Mouse (Mus musculus) mesoderm, embryonic 11.5 days (tissue): ENCODE measurements around the gene Cldn1.
A peak's percentile ranks its signal among the peaks of the same experiment; 100 is the strongest.

ENCODE experiments used
- DNase-seq: peaks from one replicate; pipeline ENCODE4 v3.0.0-alpha.2; 2012; ENCODE audit warnings: low read depth, low spot score

Gene Cldn1

DNA sequence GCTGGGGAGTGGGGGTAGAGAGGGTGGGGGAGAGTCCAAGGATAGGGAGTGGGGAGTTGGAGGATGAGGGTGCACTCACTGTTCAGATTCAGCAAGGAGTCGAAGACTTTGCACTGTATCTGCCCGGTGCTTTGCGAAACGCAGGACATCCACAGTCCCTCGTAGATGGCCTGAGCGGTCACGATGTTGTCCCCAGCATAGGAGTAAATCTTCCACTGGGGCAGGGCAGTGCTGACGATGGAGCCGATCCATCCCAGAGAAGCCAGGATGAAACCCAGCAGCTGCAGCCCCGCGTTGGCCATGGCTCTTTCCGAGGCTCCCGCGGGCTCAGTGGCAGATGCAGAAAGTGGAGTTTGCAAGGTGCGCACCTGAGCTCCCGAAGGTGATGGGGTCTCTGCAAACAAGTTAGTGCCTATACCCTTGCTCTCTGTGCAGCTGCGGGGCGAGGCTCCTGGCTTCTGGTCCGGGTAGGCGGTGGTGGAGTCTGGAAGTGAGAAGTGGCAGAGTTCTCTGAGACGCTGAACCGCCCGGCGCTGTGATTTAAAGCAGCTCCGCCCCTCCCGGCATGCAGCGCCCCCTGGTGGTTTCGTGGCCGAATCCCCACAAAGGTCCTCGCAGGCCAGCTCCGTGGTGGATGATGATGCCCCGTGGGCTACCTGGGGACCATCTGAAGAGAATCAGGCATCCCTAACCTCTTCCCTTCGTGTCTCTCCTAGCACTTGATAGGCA lies at the start of gene Cldn1:
Cldn1 (minus strand) TSS at position 517 of the 729 bp plus-strand sequence.
- peak; percentile 87 for DNase-seq

DNA sequence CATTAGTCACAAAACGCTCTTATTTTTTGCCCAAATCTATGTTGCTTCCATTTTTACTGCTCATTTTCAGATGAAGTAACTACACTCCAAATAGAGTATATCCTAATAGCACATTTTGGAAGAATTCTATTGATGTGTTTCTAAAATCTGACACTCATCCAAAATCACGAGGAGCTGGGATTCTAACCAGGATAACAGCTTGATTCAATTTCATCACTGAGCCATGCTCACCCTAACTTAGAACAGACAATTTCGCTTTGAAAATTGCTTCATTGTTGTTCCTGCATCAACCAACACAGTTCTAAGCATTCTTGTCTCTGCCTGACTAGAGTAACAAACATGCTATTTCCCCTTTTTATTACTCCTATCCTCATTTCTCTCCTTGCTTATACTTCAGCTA lies 47.0 kb upstream of the Cldn1 start:
- no peak for DNase-seq

DNA sequence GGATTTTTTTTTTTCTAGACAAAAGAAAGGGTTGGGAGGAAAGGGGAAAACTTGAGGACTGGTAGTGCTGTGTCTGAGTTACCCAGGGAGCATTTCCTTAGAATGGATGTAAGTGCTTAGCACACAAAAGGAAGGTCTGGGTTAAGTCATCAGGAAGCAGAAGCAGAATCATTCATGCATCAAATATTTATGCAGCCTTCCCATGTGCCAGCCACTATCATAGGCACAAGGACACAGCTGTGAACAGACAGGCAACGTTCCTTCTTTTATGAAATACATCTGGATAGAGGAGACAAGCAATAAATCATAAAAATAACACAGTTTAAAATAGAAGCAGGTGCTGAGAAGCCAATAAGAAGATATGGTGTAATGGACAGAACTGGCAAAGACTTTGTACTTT lies 32.4 kb upstream of the Cldn1 start:
- DNase-seq, result peak; percentile 6

DNA sequence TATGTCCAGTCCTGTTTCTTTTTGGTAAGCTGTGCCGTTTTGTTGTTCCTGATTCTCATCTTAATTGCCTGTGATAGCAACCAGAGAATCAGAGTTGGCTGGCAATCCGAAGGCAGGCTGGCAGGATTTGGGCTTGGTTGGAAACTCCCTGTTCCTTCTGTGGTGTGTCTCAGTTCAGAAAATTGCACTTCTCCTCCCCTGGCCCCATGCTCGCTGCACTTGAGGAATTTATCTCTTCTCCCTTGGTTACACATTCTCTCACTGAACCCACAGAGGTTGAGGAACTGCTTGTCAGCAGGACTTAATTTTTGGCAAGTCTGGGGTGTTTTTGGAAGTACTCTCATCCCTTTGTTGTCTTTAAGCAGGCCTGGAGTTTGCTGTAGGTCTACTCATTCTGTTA lies 29.3 kb upstream of the Cldn1 start:
- no peak for DNase-seq

DNA sequence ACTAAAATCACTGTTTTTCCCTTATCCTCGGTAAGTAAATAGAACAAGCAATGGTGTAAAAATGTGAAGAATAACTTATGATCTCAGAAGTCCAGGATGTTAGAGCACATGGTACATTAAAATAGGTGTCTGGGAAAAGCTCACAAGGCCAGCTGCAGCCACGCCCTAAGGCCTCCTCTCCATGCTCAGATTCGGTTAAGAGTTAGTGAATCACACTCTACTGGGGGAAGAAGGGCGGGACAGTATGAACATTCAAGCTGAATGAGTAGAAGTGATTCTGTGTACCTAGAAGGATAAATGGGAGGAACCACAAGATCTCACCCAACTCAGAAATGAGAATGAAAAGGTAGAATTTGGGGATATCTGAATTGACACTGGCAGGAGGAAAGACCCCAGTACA lies 28.9 kb upstream of the Cldn1 start:
- no peak for DNase-seq

DNA sequence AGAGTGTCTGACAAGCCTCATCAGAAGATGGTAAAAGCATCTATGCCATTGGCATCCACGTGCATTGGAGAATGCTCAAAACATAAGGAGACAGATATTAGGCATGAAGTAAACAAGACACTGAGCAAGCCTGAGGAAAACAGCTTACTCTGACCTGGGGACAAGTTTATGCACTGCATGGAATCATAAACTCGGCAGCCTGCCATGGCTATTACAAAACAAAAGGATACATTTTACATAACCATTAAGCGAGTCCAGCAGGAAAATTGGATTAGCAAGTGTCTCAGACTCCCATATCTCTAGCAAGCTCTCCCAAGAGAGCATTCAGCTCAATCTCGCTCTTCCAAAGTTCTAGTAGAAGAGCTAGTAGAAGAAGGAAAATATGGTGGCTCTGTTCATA lies 19.3 kb upstream of the Cldn1 start:
- DNase-seq, result no peak

DNA sequence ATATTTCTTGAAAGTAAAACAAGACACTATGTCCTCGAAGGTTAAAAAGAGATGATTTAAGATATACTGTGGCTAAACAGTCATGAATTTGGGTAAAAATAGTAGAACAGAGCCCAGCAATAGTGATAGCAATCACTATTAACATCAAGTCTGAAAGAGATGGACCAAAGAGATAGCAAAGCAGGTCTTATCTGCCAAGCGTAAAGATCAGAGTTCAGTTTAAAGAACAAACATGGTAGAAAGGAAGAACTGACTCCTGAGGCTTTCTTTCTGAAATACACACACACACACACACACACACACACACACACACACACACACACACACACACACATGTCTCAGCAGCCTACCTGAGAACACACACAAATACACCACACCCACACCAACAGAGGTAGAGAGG lies 14.5 kb upstream of the Cldn1 start:
- no peak for DNase-seq

DNA sequence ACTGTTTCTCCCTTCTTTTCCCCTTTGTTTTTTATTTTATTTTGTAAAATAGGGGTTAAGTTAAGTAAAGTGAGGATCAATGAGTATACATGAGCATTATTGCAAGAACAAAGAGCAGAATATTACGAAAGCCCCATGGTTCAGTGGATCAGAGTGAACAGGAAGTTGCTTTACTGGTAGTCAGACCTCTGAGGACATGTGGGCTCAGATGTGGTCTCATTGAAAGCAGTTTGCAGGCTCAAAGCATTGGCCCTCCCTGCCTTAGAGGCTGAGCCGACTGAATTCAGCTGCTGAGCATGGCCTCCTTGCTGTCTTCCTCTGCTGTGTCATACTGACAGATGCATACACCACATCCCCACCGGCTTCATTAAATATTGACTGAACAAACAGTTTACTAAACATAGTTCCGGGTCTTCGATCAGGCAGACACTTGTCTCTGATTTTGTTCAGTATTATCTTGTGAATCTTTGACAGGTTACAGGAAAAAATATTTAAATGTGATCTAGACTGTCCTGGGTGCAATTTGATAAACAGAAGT lies 12.5 kb upstream of the Cldn1 start:
- no peak for DNase-seq

DNA sequence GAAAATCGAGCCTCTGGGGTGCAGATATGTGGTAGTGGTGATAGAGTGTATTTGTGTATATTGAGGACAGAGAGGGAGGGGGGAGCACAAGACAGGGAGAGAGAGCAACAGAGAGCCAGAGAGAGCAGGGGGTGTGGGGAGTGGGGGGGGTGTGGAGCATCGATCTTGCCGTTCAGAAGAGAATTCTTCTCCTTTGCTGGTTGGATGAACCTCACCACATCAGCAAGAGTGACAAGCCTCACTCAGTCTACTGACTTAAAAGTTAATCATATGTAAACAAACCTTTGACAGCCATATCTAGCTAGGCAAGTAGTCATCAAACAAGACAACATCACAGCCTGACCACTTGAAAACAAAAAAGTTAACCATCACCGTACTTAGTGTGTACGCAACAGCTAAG lies 5.5 kb upstream of the Cldn1 start:
- DNase-seq, result no peak

DNA sequence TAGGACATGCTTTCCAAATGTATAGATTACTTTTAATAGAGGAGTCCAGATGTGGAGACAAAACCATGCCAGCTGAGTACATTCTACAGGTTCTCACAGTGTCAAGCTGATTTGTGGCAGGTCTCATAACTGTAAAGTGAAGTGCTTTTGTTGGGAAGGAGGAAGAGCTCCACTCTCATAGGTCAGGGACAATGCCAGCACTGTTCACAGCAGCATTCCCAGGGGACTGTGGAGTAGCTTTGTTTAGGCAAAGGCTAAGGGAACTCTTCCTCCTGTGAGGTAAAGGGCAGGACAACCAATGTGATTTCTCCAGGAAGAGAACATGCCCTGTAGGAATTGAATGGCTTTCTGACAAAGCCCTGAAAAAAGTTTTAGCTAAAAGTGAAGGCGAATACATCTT lies 1.5 kb downstream of the Cldn1 start:
- DNase-seq, result peak; percentile 48

DNA sequence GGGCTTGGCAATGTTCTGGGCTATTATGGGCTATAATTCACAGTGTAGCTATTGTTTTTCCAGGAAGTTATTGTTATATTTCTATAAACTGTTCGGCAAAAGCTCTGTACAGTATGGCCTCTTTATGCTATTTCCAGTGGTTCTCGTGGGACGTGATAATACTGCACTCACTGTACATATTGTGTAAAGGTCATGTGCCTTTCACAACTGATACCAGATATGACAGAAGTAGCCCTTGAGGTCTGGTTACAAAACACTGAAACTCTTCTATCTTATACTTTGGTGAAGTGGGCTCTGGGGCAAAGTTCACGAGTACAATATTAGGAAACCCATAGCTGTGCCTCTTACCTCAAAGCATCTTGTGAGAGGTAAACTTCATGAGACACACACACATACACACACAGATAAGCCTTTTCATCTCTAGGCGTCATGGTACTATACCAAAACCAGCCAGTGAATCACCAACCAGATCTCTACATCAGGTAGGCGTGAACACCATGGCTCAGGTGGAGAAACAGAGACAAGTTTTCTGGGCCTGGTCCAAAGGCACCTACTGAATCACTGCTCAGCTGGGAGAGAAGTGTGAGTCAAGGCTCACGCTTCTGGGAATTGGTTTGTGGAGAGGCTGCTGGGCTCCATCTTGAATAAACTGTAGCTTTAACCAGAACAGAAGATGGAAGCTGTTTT lies 2.5 kb downstream of the Cldn1 start:
- DNase-seq, result no peak

DNA sequence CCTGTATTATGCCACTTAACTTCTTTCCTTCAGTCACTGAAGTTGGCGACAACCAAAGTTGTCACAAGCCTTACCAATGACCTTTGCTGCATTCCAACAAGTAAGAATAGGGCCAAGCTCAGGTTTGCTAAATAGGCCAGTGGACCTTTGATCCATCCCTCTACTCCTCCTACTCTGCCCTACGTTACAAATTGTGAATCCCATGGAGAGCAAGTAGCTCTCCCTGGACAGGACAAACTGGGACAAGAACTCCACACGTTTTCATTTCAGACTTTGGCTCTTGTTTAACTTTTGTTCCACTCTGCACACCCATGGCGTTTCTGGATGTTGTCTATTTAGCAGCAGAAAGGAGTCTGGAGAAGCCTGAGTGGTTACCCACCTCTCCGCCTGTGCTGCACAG lies 3.5 kb downstream of the Cldn1 start:
- DNase-seq, result no peak

DNA sequence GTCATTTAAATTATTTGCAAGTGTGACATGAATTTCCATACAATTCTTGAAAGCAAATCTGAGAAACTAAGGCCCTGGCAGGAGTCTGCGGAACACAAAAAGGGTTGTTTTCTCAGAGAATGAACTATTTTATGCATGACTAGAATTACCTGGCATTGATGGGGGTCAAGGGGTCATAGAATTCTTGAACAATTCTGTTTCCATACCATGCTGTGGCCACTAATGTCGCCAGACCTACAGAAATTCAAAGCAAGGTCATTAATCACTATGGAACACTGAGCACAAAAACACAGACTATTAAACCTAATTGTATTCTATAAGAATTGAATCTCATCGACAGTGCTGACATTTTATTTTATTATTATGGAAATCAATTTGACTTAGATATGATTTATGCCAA lies 10.9 kb downstream of the Cldn1 start:
- DNase-seq, result peak; percentile 67

DNA sequence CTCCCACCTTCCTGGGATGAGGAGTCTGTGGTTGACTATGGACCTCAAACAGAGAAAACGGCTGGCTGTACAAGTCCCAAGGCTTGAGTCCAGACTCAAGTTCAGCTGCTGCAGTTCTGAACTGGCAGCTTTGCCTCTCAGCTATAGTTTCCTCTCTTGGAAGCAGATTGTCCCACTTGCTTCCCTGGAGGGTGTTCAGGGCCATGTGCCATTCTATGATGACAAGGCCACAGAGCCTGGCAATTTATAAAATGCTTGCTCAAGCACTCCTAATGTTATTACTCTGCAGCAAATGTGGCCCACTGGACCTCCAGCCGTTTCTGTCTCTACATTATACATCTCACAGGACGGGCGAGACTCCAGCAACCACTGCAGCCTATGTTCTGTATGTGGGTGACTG lies 12.0 kb downstream of the Cldn1 start:
- DNase-seq, result peak; percentile 16

DNA sequence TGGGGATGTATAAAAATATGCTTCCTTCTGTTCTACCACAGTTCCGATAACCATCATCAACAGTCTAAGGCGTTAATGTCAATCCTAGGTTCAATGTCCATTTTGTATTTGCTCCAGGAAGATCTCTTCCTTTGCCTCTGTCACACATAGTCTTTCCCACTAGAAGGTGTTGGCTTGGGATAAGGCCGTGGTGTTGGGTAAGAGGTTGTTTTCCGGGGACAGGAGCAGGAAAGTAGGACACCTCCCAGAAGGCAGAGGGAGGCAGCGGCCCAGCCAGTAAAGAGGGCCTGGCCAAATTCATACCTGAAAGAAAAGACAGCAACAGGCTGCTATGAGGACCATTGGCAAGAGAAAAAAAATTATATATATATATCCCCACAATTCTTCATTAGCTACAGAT lies 12.7 kb downstream of the Cldn1 start:
- DNase-seq, result no peak

DNA sequence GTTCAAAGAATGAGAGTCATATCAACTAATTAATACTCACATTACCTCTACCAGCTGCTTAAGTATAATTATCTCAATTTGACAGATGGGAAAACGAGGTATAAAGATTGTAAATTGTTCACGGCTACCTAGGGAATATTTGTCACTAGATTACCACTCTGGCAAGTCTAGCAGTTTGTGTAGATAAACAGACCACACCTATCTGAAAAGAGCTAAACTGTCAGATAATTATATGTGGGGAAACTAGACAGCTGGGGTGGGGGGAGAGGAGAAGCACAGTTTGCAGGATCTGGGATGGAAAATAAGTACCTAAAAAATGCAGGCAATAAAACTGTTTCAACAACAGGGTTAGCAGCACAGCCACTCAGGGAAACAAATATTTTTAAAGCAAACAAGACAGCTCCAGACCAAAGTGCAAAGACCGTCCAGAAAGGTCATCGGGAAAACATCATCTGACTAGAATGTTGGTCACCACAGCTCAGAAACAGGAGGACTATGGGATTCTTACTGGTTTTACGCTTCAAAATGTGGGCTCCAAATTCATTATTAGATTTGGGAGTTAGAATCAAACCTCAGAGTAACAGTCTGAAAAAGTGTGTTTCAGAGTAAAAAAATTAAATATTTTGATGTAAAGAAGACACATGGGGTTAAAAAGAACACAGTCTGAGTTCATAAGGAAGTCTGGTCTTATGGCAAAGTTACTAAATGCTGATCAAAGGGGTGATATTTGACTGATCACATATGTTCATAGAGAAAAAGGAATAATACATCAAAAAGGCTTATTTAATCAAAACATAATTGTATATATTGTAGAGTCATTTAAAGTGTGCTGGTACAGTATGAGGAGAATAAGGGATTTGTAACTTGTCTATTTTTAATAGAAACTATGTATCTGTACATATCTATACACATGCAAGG lies 13.5 kb downstream of the Cldn1 start:
- DNase-seq, result no peak

DNA sequence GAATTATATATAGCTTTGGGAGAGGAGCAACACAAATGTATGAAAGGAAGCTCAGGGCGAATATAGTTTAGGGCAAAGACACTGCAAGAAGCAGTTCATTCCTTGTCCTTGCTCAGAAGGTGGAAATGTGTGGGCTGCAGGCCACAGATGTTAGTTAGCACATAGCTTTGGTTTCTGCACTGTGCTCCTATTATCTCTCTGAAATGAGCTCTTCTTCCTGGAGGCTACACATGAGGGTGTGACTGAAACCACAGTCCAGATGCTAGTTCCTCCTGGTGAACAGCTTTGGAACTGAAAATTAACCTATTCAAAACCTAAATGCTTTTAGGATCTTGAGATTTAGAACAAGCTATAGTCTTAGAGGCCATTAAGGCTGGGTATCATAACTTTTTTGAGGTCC lies 16.1 kb downstream of the Cldn1 start:
- no peak for DNase-seq

DNA sequence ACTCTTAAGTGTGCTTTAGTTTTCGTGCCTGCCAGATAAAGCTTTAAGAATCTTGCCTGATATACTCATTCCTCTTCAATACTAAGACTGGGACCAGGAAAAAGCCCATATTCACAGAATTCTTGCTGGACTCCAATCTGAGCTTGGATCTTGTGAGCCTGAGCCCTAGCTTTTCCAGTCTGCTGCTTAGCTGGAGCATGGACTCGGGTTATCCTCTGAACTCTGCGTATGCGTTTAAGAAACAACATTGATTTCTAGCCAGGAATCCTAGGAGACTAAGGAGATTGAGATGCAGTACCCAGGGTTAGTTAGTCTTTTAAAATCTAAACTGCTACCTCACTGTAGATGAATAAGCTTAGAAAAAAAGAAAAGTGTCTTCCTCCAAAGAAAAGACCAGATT lies 20.9 kb downstream of the Cldn1 start:
- DNase-seq, result no peak

DNA sequence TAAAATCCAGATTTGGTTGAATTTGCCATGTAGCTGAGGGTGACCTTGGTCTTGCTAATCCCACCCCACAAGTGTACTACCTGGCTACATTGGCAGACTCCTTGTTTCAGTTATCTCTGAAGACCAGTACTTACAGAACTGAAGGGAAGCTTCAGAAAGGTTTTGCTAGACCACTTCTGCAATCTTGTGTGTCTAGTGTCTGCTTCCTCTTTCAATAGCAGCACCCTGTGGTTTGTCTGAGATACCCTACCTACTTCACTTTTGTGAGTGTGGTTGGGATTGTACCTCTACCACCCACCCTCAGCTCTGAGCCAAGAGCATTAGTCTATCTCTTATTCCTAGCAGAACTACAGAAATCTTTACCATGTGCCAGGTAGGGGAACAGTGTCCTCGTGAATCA lies 22.8 kb downstream of the Cldn1 start:
- no peak for DNase-seq

DNA sequence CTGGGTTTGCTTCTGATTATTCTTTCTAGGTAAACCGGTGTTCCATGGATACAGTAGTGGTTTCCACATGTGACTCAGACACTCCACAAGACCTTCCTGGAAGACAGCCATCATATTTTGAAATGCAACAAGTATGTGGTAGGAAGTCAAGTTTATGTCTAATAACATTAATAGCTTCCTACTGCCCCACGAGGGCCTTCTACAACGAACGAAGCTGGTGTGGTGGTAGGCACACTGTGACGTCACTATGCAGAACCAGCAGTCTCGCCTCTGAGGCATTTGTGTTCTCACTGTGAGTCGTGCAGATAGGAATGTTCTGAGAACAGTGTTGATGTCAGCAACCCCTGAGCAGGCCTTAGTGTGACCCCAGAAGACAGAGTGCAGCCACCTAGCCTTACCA lies 55.4 kb downstream of the Cldn1 start:
- DNase-seq, result no peak

DNA sequence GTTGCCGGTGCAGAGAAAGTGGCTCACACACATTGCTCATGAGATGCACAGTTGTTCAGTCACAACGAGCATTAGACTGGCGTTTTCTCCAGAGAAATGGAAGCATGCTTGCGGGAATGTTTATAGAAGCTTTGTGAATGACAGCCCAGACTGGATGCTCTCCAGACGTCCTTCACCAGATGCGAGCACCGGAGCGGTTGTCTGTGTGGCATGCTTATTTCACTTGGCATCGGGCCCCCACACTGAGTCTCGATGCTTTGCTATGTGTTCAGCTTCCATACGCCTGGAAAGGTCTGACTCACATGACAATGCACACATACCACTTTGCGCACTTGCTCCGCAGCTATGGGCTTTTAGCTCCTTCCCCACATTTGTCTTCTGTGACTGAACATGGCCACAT lies 56.8 kb downstream of the Cldn1 start:
- no peak for DNase-seq

DNA sequence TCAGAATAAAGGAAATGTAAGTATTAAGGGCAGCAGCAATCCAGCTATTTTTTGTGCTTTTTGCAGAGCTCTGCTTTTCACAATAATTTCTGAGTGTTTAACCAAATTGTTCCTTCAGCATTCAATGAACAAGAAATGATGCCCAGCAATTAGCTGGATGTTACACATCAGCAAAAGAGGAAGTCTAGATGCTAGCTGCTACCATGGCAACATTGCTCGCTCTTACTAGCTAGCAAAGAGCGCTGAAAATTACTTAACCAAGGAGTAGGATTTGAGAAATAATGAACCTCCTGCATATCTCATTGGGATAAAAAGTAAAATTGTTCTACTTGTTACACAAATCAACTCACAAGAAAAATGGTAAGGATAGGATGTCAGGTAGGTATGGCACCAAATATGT lies 62.2 kb downstream of the Cldn1 start:
- DNase-seq, result no peak
